Mouse (Mus musculus) induced T-regulatory cell, adult 2 months (primary cell): ENCODE measurements around the gene Ptpa.
A peak's percentile ranks its signal among the peaks of the same experiment; 100 is the strongest.

Source experiments
- DNase-seq: peaks from one replicate; pipeline ENCODE4 v3.0.0-alpha.2; 2012; ENCODE audit warnings: low read depth

The Ptpa gene

DNA sequence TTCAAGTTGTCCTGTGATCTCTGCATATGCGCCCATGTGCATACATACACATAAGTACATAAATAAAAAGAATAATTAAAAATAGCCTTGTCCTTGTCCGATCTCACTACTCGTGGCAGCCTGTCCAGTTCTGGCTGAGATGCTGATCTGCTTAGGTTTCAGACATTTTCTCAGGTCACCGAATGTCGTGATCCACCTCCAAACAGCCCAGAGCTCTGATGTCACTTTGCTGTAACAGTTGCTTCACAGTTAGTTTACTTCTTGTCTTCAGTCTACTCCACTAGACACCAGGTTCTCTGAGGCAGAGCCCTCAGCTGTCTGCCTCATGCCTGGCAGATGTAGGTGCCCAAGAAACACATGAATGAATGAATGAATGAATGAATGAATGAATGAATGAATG, 48.6 kb downstream of the Ptpa start:
- DNase-seq = no peak

DNA sequence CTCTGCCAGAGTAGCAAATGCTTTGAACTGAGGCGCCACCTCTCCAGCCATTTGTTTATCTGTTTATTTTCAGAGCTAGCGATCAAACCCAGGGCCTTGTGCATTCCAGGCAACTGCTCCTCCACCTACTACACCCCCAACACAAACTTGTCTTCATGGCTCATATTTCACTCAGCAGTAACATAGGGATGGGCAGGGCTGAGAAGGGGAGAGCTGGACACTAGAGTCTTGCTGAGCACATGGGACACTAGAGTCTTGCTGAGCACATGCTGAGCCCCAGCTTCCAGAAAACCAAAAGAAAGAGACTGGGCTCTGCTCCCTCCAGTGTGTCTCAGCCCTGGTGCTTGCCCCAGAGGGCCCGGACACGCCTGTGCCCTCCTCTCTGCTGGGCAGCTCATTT, 50.9 kb downstream of the Ptpa start:
- no peak for DNase-seq

DNA sequence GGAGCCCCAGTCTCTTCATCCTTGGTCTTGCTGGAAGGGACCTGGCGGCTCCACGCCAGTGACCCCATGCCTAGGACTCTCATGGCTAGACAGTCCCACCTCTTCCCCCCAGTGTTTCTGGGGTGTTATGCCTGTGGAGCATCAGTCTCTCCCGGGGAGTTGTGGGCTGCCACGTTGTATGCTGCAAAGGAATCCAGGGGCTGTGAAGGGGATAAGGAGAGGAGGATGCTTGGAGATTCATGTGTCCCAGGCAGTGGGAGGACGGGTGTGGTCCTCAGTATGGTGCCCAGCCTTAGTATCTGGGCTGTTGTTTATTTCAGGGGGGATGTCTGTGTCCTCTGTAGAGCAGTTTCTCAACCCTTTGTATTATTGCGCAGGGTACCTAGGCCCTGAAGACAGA, 53.2 kb downstream of the Ptpa start:
- DNase-seq = peak; percentile 18

DNA sequence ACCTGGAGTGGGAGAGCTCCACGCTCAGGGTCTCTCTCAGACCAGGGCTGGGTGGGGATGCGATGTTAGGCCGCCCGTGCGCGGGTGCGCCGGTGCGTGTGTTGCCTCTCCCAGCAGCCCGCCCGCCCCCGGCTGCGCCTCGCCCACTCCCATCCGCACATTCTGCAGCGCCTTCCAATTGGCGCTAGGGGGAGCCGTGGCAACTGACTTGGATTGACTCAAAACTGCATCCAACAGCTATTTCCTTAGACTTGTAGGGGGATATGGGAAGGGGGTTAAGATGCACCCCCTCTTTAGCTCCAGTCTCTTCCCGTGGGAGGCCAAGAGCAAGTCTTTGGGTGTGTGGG, 53.9 kb downstream of the Ptpa start:
- peak; percentile 90 for DNase-seq

DNA sequence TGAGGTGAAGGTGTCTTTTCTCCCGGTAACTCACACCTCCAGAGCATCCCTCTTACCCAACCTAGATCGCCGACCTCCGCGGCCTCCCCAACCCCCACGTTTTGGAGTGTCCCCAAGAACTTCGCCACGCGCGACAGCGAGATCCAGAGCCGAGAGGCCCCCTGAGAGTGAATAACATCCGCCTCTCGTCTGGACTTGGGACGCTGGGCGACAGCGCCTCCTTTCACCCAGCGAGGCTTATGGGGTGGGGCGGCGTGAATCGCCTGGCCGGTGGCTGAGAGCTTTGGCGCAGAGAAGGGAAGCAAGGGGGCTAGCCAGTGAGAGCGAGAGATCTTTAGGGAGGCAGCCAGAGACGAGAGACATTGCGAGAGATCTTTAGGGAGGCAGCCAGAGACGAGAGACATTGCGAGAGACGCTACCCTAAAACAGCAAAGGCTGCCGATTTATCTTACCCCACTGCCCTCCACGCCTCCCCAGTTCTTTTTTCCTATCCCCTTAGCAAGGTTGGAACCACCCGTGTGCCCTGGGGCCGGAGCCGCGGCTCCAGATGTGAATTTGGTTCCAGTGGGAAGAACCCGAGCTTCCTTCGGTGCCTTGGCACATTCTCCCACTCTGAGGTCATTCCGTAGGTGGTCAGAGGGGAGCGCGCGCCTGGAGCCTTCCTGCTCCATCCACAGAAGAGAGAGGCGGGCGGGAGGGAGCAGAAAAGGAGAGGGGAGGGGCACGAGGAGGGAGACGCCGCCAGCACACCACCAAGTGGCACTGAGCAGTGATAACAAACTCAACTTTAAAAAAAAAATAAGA, 54.5 kb downstream of the Ptpa start:
- peak; percentile 48 for DNase-seq

DNA sequence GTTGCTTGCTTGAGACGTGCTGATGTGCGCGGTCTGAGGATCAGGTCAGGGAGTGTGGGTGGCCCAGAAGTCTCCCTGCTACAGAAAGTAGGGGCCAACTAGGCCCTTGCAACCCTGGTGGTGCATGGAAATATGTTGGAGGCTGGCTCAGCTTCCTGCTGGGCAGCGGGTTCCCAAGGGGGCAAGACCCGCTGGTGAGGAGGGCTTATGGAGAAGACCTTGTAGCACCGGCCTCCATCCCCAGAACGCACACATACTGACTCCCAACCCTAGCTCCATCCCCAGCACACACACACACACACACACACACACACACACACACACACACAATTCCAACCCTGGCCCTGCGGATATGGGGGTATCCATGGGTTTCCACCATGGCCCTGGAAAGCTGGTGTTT, 55.2 kb downstream of the Ptpa start:
- no peak for DNase-seq

DNA sequence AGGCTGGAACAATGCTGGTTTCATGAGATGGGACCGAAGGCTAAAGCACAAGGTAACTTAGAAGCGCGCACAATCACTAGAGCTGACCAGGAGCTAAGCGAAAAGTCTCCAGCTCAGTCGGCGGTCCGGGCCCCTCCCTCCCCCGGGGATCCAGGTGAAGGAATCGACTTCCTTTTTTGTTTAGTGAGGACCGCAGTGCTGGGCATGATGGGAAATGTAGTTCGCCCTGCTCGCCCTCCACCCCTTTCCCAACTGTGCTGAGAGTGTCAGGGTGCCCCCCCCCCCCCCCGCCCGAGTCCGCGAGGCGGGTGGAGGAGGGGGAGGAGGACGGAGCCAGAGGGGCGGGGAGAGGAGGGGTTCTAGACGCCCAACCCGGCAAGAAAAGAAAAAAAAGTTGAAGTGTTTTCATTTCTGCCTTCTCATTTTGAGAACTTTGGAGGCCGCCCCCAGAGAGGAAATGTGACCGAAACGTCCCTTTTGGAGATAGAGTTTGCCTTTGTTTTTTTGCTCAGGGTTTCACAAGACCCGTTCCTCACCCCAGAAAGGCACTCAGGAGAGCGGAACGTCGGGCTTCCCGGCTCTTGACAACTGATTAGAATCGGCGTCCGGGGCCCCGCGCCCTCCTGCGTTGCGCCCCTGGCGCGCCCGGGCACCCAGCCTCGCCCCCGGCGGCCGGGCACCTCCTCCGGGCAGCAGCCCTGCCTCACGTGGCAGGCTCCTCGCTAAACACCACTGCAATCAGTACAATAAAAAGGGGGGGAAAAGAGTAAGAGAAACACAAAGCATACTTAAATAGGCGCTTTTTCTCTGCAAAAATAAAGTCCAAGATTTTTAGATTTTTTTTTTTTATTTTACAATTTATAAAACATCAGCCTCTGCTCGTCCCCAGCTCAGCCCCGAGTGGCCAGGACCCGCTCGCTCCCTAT, 56.2 kb downstream of the Ptpa start:
- peak; percentile 78 for DNase-seq

DNA sequence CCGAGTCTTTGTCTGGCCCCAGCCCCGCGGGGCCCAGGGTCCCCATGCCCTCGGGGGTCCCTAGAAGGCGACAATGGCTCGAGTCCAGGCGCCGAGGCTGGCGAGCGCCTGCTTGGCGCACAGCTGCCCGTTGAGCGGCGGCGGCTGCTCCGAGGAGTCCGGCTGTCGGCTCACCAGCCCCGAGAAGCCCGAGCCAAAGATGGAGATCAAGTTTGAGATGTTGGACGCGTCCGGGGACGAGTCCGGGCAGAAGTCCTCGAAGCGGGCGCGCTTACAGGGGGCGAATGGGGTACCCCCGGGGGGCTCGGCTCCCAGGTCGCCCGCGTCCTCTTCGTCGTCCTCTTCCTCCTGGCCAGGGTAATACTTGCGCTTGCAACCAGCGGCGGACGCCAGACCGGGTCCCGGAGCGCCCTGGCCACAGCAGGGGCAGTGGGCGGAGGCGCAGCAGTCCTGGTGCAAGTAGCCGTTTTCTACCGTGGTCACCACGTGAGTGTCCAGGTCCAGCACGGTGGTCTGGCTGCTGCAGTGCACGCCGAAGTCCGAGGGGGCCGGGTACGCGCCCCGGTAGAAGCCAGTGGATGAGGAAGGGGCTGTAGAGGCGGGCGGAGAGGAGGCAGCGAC, 57.0 kb downstream of the Ptpa start:
- peak; percentile 40 for DNase-seq

DNA sequence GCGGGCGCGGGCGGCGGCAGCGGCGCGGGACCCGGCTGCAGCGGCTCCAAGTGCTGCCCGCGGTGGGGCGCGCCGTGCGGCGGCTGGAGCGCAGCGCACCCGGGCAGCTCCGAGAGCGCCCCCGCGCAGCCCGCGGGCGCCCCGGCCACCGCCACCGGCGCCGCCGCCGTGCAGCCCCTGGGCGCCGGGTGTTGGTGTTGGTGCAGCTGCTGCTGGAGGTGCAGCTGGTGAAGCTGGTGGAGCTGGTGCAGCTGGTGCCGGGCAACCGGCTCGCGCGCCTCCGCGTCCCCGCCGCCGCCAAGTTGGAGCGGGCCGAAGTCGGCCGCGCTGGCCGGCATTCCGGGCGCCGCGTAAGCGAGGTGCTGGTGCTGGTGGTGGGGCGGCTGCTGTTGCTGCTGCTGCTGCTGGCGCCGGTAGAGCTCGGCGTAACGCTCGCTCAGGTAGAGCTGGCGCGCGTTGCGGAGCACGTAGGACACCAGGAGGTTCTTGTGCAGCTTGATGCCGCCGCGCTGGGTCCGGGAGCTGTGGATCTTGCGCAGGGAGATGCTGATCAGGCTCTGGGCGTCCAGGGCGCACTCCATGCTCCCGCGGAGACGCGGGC, 57.7 kb downstream of the Ptpa start:
- DNase-seq = peak; percentile 58

DNA sequence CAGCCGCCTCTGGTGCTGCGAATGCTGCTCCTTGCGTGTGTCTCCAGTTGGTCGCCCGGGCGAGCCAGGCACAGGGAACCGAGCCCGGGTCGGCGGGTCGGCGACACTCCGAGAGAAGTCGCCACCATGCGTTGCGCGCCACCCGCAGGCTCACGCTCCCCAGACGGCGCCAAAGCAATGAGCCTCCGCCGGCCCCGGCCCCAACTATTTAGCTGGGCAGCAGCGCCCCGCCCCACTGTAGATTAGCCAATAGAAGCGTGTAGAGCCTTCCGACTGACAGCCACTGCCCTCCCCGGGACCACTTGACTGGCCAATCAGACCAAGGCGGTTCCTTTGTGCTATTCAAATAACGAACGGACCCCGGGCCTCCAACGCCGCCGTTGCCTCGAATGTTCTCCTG, 58.2 kb downstream of the Ptpa start, which contains the start of gene Ier5l:
Ier5l (minus strand) TSS at position 181 of the 400 bp plus-strand sequence.
- DNase-seq = peak; percentile 77

DNA sequence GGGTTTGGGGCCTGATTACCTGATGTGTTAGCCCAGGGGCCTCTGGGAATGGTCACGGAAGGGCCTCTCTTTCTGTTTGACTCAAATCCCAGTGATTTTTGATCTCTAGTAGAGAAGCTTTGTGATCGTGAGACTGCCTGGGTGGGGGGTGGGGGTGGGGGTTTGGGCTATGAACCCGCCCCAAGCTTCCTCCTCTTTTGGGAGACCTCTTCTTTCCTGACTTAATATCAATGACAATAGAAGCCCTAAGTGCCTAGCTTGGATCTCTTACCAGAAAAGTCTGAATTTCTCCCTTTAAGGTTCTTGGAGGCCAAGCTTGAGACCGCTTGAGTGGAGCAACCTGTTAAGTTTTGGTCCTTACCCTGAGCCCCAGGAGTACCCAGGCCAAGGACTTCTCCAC, 58.9 kb downstream of the Ptpa start:
- DNase-seq = no peak

DNA sequence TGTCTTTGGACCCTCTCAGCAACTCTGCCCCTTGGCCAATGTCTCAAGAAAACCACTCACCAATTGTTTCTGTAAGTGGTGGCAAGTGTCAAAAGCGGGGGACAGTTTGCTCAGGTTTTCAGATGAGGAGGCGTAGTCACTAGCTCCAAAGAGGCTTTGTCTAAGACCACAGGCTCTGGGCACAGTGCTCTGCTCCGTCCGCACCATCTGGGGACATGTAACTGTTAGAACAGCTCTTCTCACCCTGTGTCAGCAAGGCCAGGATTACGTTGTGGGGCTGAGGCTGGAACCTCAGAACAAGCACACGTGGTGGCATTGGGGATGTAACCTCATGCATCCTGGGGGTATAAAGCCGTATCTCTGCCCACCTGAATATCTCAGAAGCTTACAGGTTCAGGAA, 59.6 kb downstream of the Ptpa start:
- no peak for DNase-seq

DNA sequence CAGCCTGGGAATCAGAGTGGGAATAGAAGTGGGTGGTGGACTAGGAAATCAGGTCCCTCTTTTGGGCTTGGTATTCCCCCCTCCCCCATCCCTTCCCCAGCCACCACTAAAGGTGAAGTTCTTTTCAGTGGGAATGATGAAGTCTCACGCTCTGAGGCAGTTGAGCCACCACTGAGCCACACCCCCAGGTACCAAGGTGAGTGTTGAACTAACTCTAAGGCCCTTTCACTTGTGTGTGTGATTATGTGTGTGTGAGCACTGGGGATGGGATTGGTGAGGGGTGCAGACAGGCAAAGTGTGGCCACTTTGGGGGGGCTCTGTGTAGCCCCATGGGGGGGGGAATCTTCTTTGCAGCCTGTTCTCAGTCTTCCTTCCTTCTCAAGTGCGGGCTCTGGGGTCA, 60.4 kb downstream of the Ptpa start:
- DNase-seq = no peak

DNA sequence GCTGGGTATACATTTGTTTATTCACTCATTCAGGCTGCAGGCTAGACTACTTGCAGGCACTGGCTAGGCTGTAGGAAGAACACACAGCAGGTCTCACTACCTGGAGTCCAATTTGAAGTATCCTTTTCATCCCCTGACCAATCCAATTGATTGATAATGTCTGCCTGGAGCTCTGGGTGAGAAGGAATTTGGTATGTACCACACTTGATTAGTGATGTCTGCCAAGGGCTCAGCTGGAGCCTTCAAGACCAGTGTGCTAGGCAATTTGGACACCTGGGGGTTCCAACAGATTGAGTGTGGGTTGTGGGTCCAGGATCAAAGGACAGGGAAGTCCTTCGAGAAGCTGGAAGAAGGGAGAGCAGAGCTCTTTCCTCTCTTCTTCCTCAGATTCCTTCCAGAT, 62.7 kb downstream of the Ptpa start:
- no peak for DNase-seq

DNA sequence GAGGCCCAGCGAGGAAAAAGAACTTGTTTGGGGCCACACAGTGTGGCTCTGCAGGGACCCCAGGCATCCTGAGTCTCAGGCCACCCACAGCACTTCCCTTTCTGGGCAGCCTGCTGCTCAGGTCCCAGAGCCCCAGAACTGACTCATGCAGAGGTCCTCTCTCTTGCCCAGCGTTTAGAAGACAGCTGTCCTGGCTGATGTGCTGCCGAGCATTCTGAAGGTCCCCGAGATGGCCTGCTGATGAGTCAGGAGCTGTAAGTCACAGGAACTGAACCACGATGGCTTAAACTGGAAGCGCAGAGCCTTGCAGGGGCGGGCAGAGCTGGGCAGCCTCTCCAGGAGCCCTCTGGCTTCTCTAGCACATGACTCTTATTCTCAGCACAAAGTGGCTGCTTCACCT, 71.8 kb downstream of the Ptpa start:
- no peak for DNase-seq

DNA sequence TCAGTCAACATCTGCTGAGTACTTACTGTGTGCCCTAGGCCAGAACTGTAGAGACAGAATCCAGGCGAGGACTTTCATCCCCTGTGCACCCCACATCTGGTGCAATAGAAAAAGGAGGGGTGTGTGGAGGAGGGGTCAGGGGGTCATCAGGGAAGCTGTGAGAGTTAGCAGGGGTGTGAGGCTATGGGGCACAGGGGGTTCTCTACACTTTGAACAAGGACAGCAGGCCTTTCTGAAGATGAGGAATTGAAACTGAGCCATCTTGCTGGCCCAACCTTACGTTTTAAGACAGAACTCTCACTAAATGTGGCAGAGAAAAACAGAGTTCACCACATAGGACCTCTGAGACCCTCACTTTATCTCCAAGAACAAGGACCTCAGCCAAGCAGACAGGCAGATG, 74.5 kb downstream of the Ptpa start:
- DNase-seq = no peak

DNA sequence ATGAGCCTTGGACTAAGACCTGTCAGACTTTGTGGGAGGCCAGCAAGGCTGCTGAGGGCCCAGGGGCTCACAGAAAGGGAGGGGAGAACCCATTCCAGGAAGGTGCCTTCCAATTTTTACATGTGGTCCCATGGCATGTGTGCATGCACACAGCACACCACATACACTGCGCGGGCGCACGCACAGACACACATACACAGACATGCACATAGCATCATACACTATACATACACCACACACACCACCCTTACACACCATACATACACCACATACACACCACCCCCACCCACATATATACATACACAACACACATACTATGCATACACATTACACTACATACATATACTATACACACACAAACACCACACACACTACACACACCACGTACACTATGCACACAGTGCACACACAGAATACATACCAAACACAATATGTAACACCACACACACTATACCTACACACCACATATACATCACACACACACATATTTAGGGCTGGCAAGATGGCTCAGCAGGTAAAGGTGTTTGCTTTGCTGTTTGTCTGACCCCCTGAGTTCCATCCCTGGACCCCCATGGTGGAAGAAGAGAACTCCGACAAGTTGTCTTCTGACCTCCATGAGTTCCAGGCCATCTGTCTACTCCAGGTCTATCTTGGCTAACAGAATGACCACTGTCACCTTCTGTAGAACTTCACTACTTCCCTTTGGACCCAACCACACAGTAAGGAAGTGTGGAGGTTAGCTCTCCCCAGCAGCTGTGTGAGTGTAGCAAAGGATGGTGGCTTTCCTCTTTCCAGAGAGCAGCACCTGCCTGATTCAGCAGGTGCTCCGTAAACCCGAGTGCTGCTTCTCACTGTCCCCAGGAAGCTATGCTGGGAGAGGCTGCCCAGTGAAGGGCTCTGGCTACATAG, 79.4 kb downstream of the Ptpa start:
- DNase-seq = no peak

DNA sequence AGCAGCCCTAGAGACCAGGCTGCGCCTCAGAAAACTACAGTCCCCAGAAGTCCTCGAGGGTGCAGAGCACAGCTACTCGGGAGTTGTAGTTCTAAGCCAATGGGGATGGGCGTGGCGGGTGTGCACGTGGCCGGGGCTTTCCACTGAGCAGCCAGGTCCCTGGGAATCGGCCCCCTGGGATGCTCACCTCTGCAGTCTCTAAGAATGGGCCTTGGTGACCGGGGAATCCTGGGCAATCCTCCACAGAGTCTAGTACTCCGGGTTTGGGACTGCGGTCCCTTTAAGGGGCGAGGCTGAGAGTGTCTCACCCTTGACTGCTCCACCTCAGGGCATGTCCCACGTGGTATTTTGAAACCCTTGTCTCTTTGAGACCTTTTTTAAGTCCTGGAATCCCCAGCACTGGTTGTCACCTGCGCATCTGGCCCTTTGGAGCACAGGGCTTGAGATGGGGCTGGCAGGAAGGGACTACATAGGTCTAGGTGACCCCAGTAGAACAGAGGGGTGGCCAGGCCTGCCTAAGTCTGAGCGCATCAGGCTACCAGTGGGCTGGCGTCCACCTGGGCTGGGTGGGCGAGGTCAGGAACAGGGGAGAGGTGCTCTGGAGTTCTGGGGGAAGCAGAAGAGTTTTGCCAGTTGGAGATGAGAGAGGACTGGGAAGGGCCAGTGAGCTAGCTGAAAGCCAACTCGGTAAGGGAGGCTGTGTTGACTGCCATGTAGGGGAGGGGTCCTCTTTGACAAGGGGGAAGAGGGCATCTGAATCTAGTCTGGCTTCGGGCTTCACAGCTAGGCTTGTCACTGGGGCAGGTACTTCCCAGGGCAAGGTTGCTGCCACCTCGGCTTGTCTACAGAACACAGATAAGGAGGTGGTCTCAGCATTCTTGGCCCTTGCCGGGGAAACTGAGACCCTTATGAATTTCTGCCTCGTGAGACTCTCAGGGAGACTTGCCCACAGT, 80.3 kb downstream of the Ptpa start:
- peak; percentile 64 for DNase-seq
